Mouse (Mus musculus) neural tube, embryonic 10.5 days (tissue): ENCODE measurements around the gene Anln.
"Not testable (repeated sequence)": the region's sequence is repeated elsewhere in the genome, so short reads cannot be mapped to it uniquely, and the experiment has no call there.

ENCODE experiments used
- DNase-seq: peaks from one replicate; pipeline ENCODE4 v3.0.0-alpha.2; 2017; ENCODE audit warnings: low spot score; ENCODE audit errors: extremely low spot score

Anln gene

DNA sequence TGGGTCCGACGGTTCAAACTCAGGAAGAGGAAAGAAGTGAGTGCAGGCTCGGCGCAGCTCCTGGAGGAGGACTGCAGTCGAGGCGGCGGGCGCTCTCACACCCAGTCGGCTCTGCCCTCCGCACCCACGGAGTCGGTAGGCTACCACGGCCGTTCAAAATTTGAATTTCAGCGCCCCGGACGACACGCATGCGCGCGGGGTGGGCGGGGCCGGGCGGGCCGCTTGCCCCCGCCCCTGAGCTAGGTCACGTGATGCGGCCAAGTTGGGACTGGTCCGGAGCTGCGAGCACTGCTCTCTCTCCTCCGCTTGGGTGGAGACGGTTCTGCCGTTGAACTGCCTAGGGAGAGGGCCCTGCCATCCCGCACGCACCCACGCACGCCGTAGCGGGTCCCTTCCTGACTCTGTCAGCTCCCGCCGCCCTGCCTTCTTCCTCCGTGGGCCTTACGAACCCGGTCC lies at the start of gene Anln:
Gene Anln (minus strand): TSS at position 168 of the 456 bp plus-strand sequence.
- DNase-seq: peak; percentile 98

DNA sequence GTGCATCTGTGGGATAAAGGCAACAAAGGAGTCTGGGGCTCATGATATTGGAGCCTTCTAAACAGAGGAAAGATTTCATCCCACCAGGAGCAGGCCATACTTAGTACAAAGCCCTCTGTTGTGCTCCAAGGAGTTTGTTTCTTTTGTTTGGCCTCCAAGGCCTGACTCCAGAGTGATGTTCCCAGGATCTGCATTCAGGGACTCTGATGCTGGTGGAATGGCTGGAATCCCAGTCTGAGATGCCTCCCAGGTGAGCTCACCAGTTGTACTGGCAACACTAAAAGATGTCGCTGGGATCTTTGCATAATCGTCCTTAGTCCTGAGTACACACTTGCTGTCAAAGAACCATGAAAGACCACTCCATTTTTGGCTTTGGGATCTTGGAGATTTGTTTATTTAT lies 45.1 kb upstream of the Anln start:
- DNase-seq: no peak

- no peak for DNase-seq
These were observed 44.2 kb upstream of the Anln start for GRCm38 (mm10) chr9:22433221-22433620.

DNA sequence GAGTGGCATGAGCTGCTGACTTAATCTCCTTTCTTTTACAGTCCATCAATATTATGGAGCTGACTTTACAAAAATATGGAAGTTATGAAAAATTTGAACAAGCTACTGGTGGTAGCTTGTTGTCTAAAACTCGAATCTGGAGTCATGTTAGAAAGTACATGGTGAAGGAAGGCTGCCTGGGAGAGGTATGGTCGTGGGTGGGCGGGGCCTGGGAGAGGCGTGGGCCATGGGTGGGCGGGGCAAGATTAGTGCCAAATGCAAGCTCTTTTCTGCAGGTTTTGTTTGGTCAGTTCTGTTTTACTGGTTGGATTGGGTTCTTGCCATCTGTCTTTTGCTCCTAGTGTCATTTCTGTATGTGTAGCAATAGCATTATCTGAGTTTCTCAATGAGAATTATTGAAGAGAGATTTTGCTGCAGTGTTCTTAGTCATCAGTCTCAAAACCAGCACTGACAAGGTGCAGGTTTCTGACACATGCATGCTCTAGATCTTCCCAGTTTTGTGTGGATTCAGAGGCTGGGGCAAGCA lies 41.4 kb upstream of the Anln start:
- no peak for DNase-seq

DNA sequence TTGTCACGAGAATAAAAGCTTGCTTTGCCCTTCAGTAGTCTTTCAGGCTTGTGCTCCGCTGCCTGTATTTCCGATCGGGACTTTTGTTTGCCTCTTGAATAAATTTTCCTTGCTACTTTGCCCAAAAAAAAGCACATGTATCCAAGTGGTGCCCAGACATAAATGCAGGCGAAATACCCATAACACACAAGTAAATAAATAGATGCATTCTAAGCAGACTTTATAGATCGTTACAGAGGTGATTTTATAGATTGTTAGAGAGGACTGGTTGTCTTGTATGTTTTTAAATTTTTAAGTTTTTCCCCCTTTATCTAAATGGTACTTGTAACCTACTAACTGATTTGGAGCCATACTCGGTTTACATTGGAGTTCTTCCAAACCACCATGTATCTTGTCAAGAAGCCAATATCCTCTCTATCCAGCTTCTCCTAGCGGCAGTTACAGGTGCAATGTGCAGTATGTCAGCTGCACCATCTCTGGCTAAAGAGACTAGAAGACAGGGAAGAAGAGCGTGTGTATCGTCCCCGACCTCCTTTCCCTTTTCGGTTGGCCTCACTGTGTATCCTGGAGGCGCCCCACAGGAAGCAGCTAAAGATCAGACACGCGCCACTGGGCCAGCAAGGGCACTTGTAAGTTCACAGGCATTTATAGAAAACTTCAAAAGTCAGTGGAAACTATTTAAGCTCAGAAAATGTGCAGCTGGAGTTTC lies 40.7 kb upstream of the Anln start:
- DNase-seq: no peak

DNA sequence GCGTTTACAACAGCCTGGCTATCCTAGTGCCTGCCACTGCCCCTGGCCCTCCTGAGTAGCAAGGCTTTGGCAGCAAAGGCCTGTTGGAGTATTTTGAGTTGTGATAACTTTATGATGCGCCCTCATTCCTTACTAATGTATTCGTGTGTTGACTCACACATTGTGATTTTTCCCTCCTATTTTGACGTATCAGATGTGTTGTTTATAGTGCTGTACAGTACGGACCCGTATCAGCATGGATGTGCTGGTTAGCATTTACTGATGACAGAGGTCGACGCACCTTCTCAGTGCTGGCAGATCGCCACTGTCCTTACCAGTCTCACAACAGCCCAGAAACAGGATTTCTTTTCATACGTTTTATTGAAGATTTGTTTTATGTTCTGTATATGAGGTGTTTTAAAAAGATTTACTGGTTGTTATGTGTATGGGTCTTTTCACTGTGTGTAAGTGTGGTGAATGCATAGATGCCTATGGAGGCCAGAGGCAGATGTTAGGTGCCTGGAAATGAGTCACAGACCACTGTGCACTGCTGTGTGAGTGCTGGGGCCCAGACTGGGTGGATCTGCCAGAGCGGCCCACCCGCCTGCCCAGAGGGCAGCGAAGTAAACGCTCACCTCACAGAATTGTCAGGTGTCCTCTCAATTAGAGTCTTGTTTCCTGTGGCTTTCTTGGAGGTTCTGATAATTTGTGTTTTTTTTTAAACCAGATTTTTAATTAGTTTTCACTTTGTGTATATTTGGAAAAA lies 39.9 kb upstream of the Anln start:
- no peak for DNase-seq

DNA sequence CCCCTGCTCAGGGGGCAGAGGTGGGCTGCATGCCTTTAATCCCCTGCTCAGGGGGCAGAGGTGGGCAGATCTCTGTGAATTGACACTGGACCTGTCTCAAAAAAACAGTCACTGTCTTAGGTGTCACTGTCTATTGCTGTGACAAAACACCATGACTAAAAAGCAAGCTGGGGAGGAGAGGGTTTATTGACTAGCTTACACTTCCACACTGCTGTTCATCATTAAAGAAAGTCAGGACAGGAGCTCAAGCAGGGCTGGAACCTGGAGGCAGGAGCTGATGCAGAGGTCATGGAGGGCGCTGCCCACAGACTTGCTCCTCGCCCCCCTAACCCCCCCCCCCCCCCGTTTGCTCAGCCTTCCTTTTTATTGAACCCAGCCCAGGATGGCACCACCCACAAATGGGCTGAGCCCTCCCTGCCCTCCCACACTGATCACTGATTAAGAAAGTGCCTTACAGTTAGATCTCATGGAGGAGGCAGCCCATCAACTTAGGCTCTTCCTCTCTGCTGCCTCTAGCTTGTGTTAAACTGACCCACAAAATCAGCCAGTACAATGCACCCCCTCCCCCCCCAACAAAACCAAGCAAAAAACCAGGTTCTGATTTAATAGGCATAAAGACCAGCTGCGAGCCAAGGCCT lies 39.2 kb upstream of the Anln start:
- DNase-seq: no peak

DNA sequence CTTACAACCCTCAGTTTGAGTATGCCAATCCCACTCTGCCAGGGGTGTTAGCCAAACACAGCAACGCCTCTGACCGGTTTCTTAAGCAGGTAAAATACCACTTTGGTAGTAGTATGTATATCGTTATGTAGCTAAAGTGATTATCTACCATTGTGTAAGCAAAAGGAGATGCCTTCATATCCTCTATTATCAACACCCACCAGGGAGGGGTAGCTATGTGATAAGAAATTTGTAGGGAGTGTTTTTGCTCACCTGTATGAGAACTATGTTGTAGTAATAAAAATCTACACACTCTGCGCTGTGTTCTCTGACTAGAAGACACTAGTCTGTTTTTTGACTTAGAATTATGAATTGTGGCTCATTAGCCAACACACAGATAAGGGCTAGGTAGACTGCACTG lies 35.7 kb upstream of the Anln start:
- no peak for DNase-seq

- no peak for DNase-seq
These were observed 35.2 kb upstream of the Anln start for GRCm38 (mm10) chr9:22424196-22424595.

DNA sequence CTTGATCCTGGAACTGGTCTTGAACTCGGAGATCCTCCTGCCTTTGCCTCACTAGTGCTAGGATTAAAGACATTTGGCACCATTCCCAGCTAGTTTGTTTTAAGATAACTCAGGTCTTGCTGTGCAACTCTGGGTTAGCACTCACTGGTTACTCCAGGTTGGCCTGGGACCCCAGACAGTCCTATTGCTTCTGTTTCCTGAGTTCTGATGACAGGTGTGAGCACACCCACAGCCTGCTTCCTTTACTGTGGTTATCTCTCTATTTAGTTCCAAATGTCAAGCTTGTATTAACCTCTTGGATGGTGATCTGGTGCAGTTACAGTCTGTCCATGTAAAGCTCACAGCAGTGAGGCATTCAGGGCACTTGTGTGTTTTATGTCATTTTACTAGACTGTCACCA lies 34.5 kb upstream of the Anln start:
- no peak for DNase-seq

DNA sequence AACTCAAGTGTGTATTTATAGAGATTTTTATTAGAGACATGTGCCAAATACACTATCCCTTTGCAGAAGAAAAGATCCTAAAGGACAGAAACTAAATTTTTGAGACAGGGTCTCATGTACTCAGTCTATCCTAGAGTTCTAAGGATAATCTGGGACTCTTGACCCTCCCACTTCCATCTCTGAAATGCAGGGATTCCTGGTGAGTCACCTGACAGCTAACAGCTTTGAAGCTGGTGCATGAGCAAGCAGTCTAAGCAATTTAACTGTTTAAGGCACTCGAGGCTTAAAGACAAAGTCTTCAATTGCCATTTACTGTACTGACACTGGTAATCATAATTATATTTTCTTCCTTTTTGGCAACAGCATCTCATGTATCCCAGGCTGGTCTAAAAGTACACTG lies 33.6 kb upstream of the Anln start:
- DNase-seq: no peak

GRCm38 (mm10) chr9:22420491-22420890 lies 31.5 kb upstream of the Anln start:
- no peak for DNase-seq

DNA sequence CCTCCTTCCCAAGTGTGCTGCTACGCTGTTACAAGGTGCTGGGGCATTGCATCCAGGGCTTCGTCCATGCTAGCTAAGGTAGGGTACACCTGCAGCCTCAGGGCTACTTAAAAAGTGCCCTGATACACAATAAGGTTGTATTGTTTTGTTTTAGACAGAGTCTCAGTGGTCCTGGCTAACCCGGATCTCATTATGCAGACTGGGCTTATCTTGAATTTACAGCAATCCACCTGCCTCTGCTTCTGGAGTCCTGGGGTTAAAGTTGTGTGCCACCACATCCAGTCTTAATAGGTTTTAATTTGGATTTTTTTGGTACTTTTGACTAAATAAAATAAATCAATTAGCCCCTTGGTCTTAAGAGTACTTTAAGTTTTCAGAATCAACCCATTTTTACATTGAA lies 30.9 kb upstream of the Anln start:
- DNase-seq: no peak

DNA sequence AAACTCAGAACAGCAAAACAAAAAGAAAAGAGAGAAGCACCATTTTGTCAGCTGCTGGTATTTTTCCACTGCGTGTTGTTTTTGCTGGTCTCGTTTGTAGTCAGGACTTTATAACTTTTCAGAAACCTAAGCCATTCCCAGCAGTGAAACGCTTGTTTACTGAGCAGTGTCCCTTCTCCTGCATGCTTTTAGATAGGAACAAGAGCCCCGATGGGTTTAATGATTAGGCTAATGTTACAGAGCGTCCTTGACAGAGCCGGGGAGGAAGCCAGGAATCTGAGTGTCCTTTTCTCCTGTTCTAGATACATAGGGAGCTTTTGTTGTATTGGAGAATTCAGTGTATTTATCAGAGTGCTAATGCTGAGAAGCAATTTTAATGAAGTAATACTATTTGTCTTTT lies 28.6 kb upstream of the Anln start:
- DNase-seq: no peak

GRCm38 (mm10) chr9:22416187-22416586 lies 27.2 kb upstream of the Anln start:
- no peak for DNase-seq

DNA sequence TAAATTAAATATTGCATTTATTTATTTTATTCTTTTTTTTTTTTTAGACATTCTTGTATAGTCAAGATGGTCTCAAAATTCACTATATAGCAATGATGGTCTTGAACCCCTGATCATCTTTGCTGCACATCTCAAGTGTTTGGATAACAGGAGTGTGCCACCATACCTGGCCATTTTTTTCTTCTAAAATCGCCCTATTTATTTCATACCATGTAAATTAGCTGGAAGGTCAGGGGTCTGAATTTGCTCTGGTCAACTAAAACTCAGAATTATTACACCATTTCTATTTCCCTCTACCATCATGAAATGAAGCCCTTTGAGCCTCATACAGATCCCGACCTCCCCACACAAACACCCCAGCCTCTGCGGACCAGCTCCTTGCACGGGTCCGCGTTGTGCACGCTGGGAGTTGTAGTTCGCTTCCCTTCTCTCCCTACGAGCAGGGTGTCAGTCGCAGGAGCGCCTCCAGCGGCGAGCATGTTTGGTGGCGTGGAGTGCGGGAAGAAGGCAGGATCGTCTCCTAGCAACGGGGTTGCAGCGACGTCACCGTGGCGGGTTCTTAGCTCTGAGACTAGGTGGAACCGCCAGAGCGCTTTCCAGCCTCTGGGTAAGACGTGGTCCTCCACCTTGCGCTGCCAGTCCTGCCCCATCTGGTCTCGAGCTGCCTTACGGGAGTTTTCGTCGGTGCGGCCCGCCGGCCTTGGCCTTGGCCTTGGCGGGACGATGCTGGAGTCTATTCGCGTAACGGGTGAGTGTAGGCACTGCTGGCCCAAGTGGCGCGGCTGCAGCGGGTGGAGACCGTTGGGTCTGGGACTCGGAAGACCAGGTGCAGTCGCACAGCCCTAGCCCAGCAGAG lies 22.2 kb upstream of the Anln start, which contains the start of gene 9530077C05Rik:
Gene 9530077C05Rik (plus strand): TSS at position 512 of the 856 bp plus-strand sequence.
- DNase-seq: peak; percentile 94

GRCm38 (mm10) chr9:22409501-22409900 lies 20.5 kb upstream of the Anln start:
- DNase-seq: no peak

DNA sequence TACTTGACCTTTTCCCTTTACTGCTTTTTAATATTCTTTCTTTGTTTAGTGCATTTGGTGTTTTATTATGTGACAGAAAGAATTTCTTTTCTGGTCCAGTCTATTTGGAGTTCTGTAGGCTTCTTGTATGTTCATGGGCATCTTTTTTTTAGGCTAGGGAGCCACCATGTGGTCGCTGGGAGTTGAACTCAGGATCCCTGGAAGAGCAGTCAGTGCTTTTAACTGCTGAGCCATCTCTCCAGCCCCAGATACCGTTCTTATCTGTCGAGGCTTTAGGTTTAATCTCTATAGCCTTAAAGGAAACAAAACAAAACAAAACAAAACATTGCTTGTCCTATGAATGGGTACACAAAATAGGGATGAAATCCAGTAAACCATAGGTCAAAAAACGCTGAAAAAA lies 19.4 kb upstream of the Anln start:
- DNase-seq: not testable (repeated sequence)

DNA sequence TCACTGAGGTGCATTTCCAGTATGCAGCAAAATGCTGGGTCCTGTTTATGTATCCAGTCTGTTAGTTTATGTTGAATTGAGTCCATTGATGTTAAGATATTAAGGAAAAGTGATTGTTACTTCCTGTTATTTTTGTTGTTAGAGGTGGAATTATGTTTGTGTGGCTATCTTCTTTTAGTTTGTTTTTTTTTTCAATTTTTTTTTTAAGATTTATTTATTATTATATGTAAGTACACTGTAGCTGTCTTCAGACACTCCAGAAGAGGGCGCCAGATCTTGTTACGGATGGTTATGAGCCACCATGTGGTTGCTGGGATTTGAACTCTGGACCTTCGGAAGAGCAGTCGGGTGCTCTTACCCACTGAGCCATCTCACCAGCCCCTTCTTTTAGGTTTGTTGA lies 18.6 kb upstream of the Anln start:
- DNase-seq: not testable (repeated sequence)

- no peak for DNase-seq
These were observed 16.4 kb upstream of the Anln start for GRCm38 (mm10) chr9:22405414-22405813.

GRCm38 (mm10) chr9:22403501-22403900 lies 14.5 kb upstream of the Anln start:
- not testable (repeated sequence) for DNase-seq
